Mouse (Mus musculus): ENCODE results near the gene Necab3. TPM values are rescaled to one million over a fixed set of nuclear protein-coding genes. Genes with fewer than 3 reads are reported as not detected.

The Necab3 gene
- total RNA-seq, 2 experiments from 2014 or later, result 69.4 to 81.9 TPM

Other genes with a start within 250 kb of the Necab3 start
- 10 to 100 TPM; 13.7 to 17.8 TPM for gene Cdk5rap1, start 185.9 kb downstream of the Necab3 start, total RNA-seq (2021)
- 10 to 100 TPM; 34.4 to 36.6 TPM for gene Snta1, start 150.8 kb downstream of the Necab3 start, total RNA-seq (2021)
- 10 to 100 TPM; 46.1 to 57.0 TPM for gene Cbfa2t2, start 122.4 kb downstream of the Necab3 start, total RNA-seq (2021)
- under 1 TPM; 0.68 to 0.74 TPM for gene 1700003F12Rik, start 11.8 kb downstream of the Necab3 start, total RNA-seq (2021)
- gene Actl10, start 7.1 kb downstream of the Necab3 start, total RNA-seq (2021), result not detected
- gene E2f1, start 11.0 kb upstream of the Necab3 start, total RNA-seq (2021), result 10 to 100 TPM; 10.2 to 10.5 TPM
- 10 to 100 TPM in 1 of 2 experiments, 1 to 10 TPM in 1; 9.5 to 12.3 TPM for gene Pxmp4, start 44.8 kb upstream of the Necab3 start, total RNA-seq (2021)
- 10 to 100 TPM; 11.0 to 11.4 TPM for gene Zfp341, start 54.4 kb upstream of the Necab3 start, total RNA-seq (2021)
- gene 4930519P11Rik, start 54.5 kb upstream of the Necab3 start, total RNA-seq (2021), result not detected
- 100 to 1,000 TPM; 222 to 229 TPM for gene Chmp4b, start 92.8 kb upstream of the Necab3 start, total RNA-seq (2021)
- gene Gm14214, start 211.1 kb upstream of the Necab3 start, total RNA-seq (2021), result not detected
- gene Raly, start 232.2 kb upstream of the Necab3 start, total RNA-seq (2021), result 100 to 1,000 TPM; 104 to 109 TPM
- gene a, start 232.5 kb upstream of the Necab3 start, total RNA-seq (2021), result not detected

Measured in left cerebral cortex, adult 18-20 months (tissue).